Mouse (Mus musculus) MEL (cell line): ENCODE results near the gene Calcr. TPM values are rescaled to one million over a fixed set of nuclear protein-coding genes. Genes with fewer than 3 reads are reported as not detected.

Experiments used
- DNase-seq: peaks from one replicate; pipeline ENCODE4 v3.0.0; 2011; ENCODE audit warnings: low read depth, low spot score
- H3K27ac ChIP-seq: 2 replicates; pipeline ENCODE4 v1.5.1; 2012; ENCODE audit warnings: low read depth, mild to moderate bottlenecking, control low read depth, low read length, moderate library complexity; ENCODE audit not compliant: control insufficient read depth
- H3K27me3 ChIP-seq, 2 experiments: fragments of 150-350 bp in 1 of 2; sonication (generic) in 1 of 2; 2 replicates each; pipeline ENCODE4 v1.6.1; 2012; ENCODE audit warnings: low read length in 2 of 2, mild to moderate bottlenecking in 2 of 2, improper control_type of control experiment in 1 of 2, moderate library complexity in 1 of 2; ENCODE audit not compliant: insufficient read depth in 2 of 2, control insufficient read depth in 1 of 2
- H3K36me3 ChIP-seq, 2 experiments: 2 replicates each; pipeline ENCODE4 v1.6.1; 2012 to 2014; ENCODE audit warnings: low read length in 2 of 2, improper control_type of control experiment in 1 of 2, inconsistent platforms in 1 of 2, mild to moderate bottlenecking in 1 of 2; ENCODE audit not compliant: insufficient read depth in 2 of 2, control insufficient read depth in 1 of 2
- H3K4me1 ChIP-seq, 2 experiments: fragments of 150-350 bp in 1 of 2; sonication (generic) in 1 of 2; 2 replicates each; pipeline ENCODE4 v1.6.1; 2012; ENCODE audit warnings: low read length in 2 of 2, improper control_type of control experiment in 1 of 2, mild to moderate bottlenecking in 1 of 2; ENCODE audit not compliant: insufficient read depth in 2 of 2, control insufficient read depth in 1 of 2
- H3K4me3 ChIP-seq, 2 experiments: fragments of 150-350 bp in 1 of 2; sonication (generic) in 1 of 2; 2 replicates each; pipeline ENCODE4 v1.5.1; 2012; ENCODE audit warnings: low read depth in 2 of 2, low read length in 2 of 2, mild to moderate bottlenecking in 2 of 2, moderate library complexity in 2 of 2, control low read depth in 1 of 2, improper control_type of control experiment in 1 of 2; ENCODE audit not compliant: control insufficient read depth in 1 of 2, insufficient read depth in 1 of 2
- H3K79me2 ChIP-seq: 2 replicates; pipeline ENCODE4 v1.6.1; 2012; ENCODE audit warnings: mild to moderate bottlenecking, low read length, moderate library complexity; ENCODE audit not compliant: control insufficient read depth, poor library complexity, insufficient read depth
- H3K9ac ChIP-seq: 2 replicates; pipeline ENCODE4 v1.6.1; 2012; ENCODE audit warnings: low read depth, mild to moderate bottlenecking, control low read depth, low read length, moderate library complexity; ENCODE audit not compliant: control insufficient read depth, poor library complexity, severe bottlenecking
- H3K9me3 ChIP-seq: fragments of 150-350 bp; sonication (generic); replicated peaks from 2 replicates; pipeline ENCODE4 v1.6.1; 2012; ENCODE audit warnings: mild to moderate bottlenecking, low read length, improper control_type of control experiment, moderate library complexity; ENCODE audit not compliant: insufficient read depth
- CTCF ChIP-seq, 3 experiments: IDR thresholded peaks in 2 of 3; conservative IDR thresholded peaks in 1 of 3; 2 replicates each; pipeline ENCODE4 v1.5.1; 2011 to 2012; ENCODE audit warnings: low read length in 3 of 3, low read depth in 2 of 3, mild to moderate bottlenecking in 2 of 3, improper control_type of control experiment in 1 of 3, inconsistent platforms in 1 of 3, mixed read lengths in 1 of 3, moderate library complexity in 1 of 3; ENCODE audit not compliant: control insufficient read depth in 1 of 3, insufficient read depth in 1 of 3, poor library complexity in 1 of 3, severe bottlenecking in 1 of 3
- E2F4 ChIP-seq: IDR thresholded peaks from 2 replicates; pipeline ENCODE4 v1.6.1; 2011; ENCODE audit warnings: low read depth, low read length, improper control_type of control experiment, borderline replicate concordance
- ETS1 ChIP-seq: IDR thresholded peaks from 2 replicates; pipeline ENCODE4 v1.6.1; 2012; ENCODE audit warnings: low read depth, mild to moderate bottlenecking, inconsistent platforms, low read length, improper control_type of control experiment, moderate library complexity
- MAX ChIP-seq: IDR thresholded peaks from 2 replicates; pipeline ENCODE4 v1.6.1; 2011; ENCODE audit warnings: low read length, improper control_type of control experiment
- MAZ ChIP-seq: IDR thresholded peaks from 2 replicates; pipeline ENCODE4 v1.6.1; 2012; ENCODE audit warnings: low read depth, mild to moderate bottlenecking, inconsistent platforms, low read length, improper control_type of control experiment
- MXI1 ChIP-seq: IDR thresholded peaks from 2 replicates; pipeline ENCODE4 v1.6.1; 2011; ENCODE audit warnings: mild to moderate bottlenecking, low read depth, low read length, improper control_type of control experiment
- POLR2AphosphoS5 ChIP-seq: IDR thresholded peaks from 2 replicates; pipeline ENCODE4 v1.6.1; 2012; ENCODE audit warnings: low read depth, borderline replicate concordance, mild to moderate bottlenecking, inconsistent platforms, low read length, moderate library complexity, mixed read lengths
- RAD21 ChIP-seq: IDR thresholded peaks from 2 replicates; pipeline ENCODE4 v1.6.1; 2011; ENCODE audit warnings: mild to moderate bottlenecking, low read depth, low read length, improper control_type of control experiment
- SMC3 ChIP-seq: IDR thresholded peaks from 2 replicates; pipeline ENCODE4 v1.6.1; 2011; ENCODE audit warnings: low read depth, low read length, improper control_type of control experiment
- UBTF ChIP-seq: IDR thresholded peaks from 2 replicates; pipeline ENCODE4 v1.6.1; 2012; ENCODE audit warnings: low read depth, mild to moderate bottlenecking, inconsistent platforms, low read length, improper control_type of control experiment, moderate library complexity, borderline replicate concordance; ENCODE audit not compliant: insufficient read depth
- ZNF384 ChIP-seq: IDR thresholded peaks from 2 replicates; pipeline ENCODE4 v1.6.1; 2012; ENCODE audit warnings: low read depth, mild to moderate bottlenecking, inconsistent platforms, low read length, improper control_type of control experiment
- polyA plus RNA-seq, 2 experiments: library from polyadenylated mRNA; stranded (reverse) in 1 of 2; unstranded in 1 of 2; fragments of >175 nt in 1 of 2; fragments of >200 nt in 1 of 2; gene quantifications; 2 replicates each; pipeline versions ENCODE4 v1.2.1 to v1.2.4; 2012; ENCODE audit warnings: low replicate concordance in 2 of 2, low read depth in 1 of 2; ENCODE audit not compliant: insufficient read length in 2 of 2, insufficient read depth in 1 of 2, missing spikeins in 1 of 2
- total RNA-seq: library from RNA; depleted of rRNA; stranded (reverse); fragments of 300-350 nt; gene quantifications from 2 replicates; pipeline ENCODE4 v1.2.3, GENCODE M21; 2012

Calcr gene
- total and polyA plus RNA-seq, 3 experiments, result not detected

DNA sequence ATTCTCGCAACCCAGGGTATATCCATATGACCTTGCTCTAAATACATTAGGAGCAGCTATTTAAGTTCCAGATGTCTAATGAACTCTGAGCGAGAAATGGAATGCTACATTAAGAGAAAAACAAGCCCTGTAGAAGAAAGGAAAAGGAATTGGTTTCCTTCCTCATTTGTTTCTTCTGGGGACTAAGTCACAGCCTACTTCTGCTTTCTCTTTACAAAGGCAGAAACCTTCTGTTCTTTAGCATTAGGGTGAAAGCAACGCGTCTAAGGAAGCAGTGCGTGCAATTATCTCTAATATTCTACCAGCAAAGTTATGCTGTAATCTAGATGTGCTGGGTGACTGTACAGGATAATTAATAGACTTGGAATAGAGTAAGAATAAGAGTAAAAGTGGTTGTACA, 14.9 kb downstream of the Calcr start:
- H3K36me3 ChIP-seq, result no peaks in the 10 kb centered on the region
- peak; percentile 23 for DNase-seq
- H3K9me3 ChIP-seq, result no peaks in the 10 kb centered on the region
- H3K27me3 ChIP-seq, result peaks cover 0 to 2% of the 10 kb centered on the region in 2 experiments; a peak in 2 of 4 replicates
- H3K27ac ChIP-seq, result no peak overlapping the region
- no peak overlapping the region for H3K4me3 ChIP-seq
- no peaks in the 10 kb centered on the region for H3K4me1 ChIP-seq
- TF ChIP-seq UBTF, result no peak
- TF ChIP-seq MAZ, result no peak
- TF ChIP-seq MAX, result no peak
- no peak for TF ChIP-seq POLR2AphosphoS5
- TF ChIP-seq ZNF384, result no peak
- TF ChIP-seq ETS1, result no peak
- TF ChIP-seq, all 39 proteins: peak for 0
- Histone ChIP-seq H3K79me2 (no peaks in the 10 kb centered on the region), H3K9ac (no peak overlapping the region)

GRCm38 (mm10) chr6:3745546-3745945, 19.0 kb downstream of the Calcr start:
- Histone ChIP-seq H3K79me2 (no peaks in the 10 kb centered on the region), H3K27ac (no peak overlapping the region), H3K36me3 (no peaks in the 10 kb centered on the region), H3K4me3 (no peak overlapping the region), H3K9ac (no peak overlapping the region), H3K9me3 (no peaks in the 10 kb centered on the region), H3K4me1 (no peaks in the 10 kb centered on the region), H3K27me3 (peaks cover 0 to 7% of the 10 kb centered on the region in 2 experiments; a peak in 3 of 4 replicates)
- TF ChIP-seq RAD21 (peak; percentile 42), MXI1 (no peak), SMC3 (peak; percentile 39; the same call in 1 of the 2 replicates), CTCF (IDR thresholded peaks at IDR 0.05 in 2 of 3, conservative IDR thresholded peaks at IDR 0.05 in 1 of 3; ENCODE audit: control insufficient read depth in 1 of 3, insufficient read depth in 1 of 3, low read depth in 2 of 3, low read length in 3 of 3, poor library complexity in 1 of 3, severe bottlenecking in 1 of 3) (peak in 1 of 3 experiments; percentile 50; a peak in 3 of 6 replicates)
- DNase-seq, result peak; percentile 33

GRCm38 (mm10) chr6:3741996-3742713, 22.4 kb downstream of the Calcr start:
- H3K9ac ChIP-seq, result no peak overlapping the region
- no peaks in the 10 kb centered on the region for H3K4me1 ChIP-seq
- no peak for DNase-seq
- peaks cover 0 to 6% of the 10 kb centered on the region in 2 experiments; a peak in 2 of 4 replicates for H3K27me3 ChIP-seq
- no peak overlapping the region for H3K27ac ChIP-seq
- no peaks in the 10 kb centered on the region for H3K9me3 ChIP-seq
- no peaks in the 10 kb centered on the region for H3K79me2 ChIP-seq
- no peak overlapping the region for H3K4me3 ChIP-seq
- no peak for TF ChIP-seq E2F4
- TF ChIP-seq, all 39 proteins: peak for 0
- no peaks in the 10 kb centered on the region for H3K36me3 ChIP-seq
